22 mouse cellular contexts compared by ENCODE assay signal in genomic region chr10:8358286-8359045, GRCm38 (mm10).
DNase-seq lines count a peak whose midpoint lies in the region; ATAC-seq lines count a peak whose summit lies in the region.
"Had no signal": no experiment of that assay in that cellular context is flagged by ENCODE, and none has a peak within 500 bp of the region (broad histone marks: within the 10 kb centered on the region; RNA-seq: fewer than 3 reads in every experiment).

No protein-coding gene starts in this region.

- H3K27ac ChIP-seq in heart, embryonic 12.5 days (ENCODE audit: poor library complexity, severe bottlenecking), result no peak overlapping the region
- peak overlapping the region; percentile 64 for H3K27ac ChIP-seq in macrophage
- H3K27ac ChIP-seq: heart, embryonic 13.5 days; hindbrain, embryonic 15.5 days; limb, embryonic 13.5 days; lung, embryonic 15.5 days; midbrain, embryonic 13.5 days; stomach, embryonic 15.5 days had no signal

- no peaks in the 10 kb centered on the region for H3K27me3 ChIP-seq in heart, embryonic 12.5 days (replicated peaks)
- H3K27me3 ChIP-seq: heart, embryonic 13.5 days; hindbrain, embryonic 15.5 days; limb, embryonic 13.5 days; lung, embryonic 15.5 days; midbrain, embryonic 13.5 days; Patski; stomach, embryonic 15.5 days had no signal

- no peak overlapping the region for H3K9ac ChIP-seq in heart, embryonic 12.5 days
- H3K9ac ChIP-seq: heart, embryonic 13.5 days; hindbrain, embryonic 15.5 days; limb, embryonic 13.5 days; lung, embryonic 15.5 days; midbrain, embryonic 13.5 days; stomach, embryonic 15.5 days had no signal

- H3K79me2 ChIP-seq in macrophage (ENCODE audit: inconsistent target), result no peaks in the 10 kb centered on the region

- peak overlapping the region; percentile 23; the same call in 1 of the 2 replicates for H3K4me2 ChIP-seq in heart, embryonic 12.5 days
- H3K4me2 ChIP-seq: heart, embryonic 13.5 days; hindbrain, embryonic 15.5 days; limb, embryonic 13.5 days; lung, embryonic 15.5 days; midbrain, embryonic 13.5 days; stomach, embryonic 15.5 days had no signal

- no peak overlapping the region for H3K4me3 ChIP-seq in heart, embryonic 12.5 days
- H3K4me3 ChIP-seq in macrophage (ENCODE audit: inconsistent target), result no peak overlapping the region
- H3K4me3 ChIP-seq: heart, embryonic 13.5 days; hindbrain, embryonic 15.5 days; limb, embryonic 13.5 days; lung, embryonic 15.5 days; midbrain, embryonic 13.5 days; stomach, embryonic 15.5 days had no signal

- no peak for ATAC-seq in heart, embryonic 12.5 days (ENCODE audit: insufficient number of reproducible peaks, low FRiP score)
- ATAC-seq: forebrain, embryonic 16.5 days; midbrain, embryonic 13.5 days; Patski had no signal

- H3K36me3 ChIP-seq in heart, embryonic 12.5 days, result no peaks in the 10 kb centered on the region
- no peaks in the 10 kb centered on the region for H3K36me3 ChIP-seq in macrophage (ENCODE audit: inconsistent target)
- H3K36me3 ChIP-seq: heart, embryonic 13.5 days; hindbrain, embryonic 15.5 days; limb, embryonic 13.5 days; lung, embryonic 15.5 days; midbrain, embryonic 13.5 days; stomach, embryonic 15.5 days had no signal

- 57% methylated on average over 14 of the region's 15 CpGs for WGBS in heart, embryonic 12.5 days
- 60% methylated on average over 13 of the region's 15 CpGs for WGBS in macrophage (ENCODE audit: missing documents)

- H3K4me1 ChIP-seq in heart, embryonic 12.5 days (replicated peaks), result no peaks in the 10 kb centered on the region
- H3K4me1 ChIP-seq: heart, embryonic 13.5 days; limb, embryonic 13.5 days; lung, embryonic 15.5 days; midbrain, embryonic 13.5 days; stomach, embryonic 15.5 days had no signal

- no peaks in the 10 kb centered on the region for H3K9me3 ChIP-seq in heart, embryonic 12.5 days (replicated peaks)
- H3K9me3 ChIP-seq: heart, embryonic 13.5 days; hindbrain, embryonic 15.5 days; limb, embryonic 13.5 days; lung, embryonic 15.5 days; midbrain, embryonic 13.5 days; stomach, embryonic 15.5 days had no signal

- intact Hi-C loops in heart, postnatal 36 days (cut with DNase I), result no loop called here

- no peak for DNase-seq in heart, postnatal 36 days
- DNase-seq in right cerebral cortex, postnatal 14 days, result peak; percentile 19
- DNase-seq in right cerebral cortex, postnatal 25 days, result no peak
- DNase-seq in NIH3T3 (ENCODE audit: low read depth), result peak; percentile 79
- DNase-seq in cerebellum, adult 18-20 months, result no peak
- DNase-seq in B cell, adult 2 months, result no peak
- DNase-seq: cerebellum, adult 9-10 months; embryo, embryonic 11 days; gastrocnemius, postnatal 10 days; kidney, adult 8-10 months; kidney, postnatal 4 days; thymus, postnatal 4 days had no signal

Comparison
In these comparisons a context has a peak if more than half of its experiments do, and no peak if none do; other contexts are left out.
1. DNase-seq: peak in right cerebral cortex, postnatal 14 days (single experiment) and NIH3T3 (single experiment); none in heart, postnatal 36 days (0 of 2), right cerebral cortex, postnatal 25 days (single experiment), cerebellum, adult 18-20 months (0 of 2) and B cell, adult 2 months (0 of 2).